Mouse (Mus musculus) layer of hippocampus, postnatal 25 days (tissue): ENCODE measurements at regions not wholly inside any gene's neighbourhood (a gene's known extent, or its start where the extent isn't known, plus 50 kb on each side); places are given as distances from the start of the nearest gene placed in this dataset.

Source experiments
- DNase-seq, 2 experiments: peaks; one replicate each; pipeline ENCODE4 v3.0.0; 2022; ENCODE audit warnings: mixed read lengths in 2 of 2, low spot score in 1 of 2; ENCODE audit errors: extremely low spot score in 1 of 2

DNA sequence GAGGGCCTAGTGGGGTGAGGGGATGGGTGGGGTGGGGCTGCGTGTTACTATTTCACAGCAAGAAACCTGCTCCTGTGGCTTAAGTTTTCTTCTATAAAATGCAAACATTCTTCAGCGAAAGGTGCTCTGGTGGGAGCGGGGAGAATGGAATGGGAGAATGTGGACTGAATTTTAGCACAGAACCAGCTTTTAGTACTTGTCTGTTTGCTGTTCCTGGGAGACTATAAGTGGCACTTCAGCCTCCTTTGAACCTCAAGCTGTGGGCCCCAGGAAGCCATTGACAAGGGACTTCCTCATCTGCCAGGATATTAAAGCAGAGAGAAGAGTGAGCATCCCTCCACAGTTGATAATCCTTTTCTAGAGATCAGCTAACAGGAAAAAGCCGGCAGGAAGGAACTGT, 580.2 kb downstream of the Zfp706 start:
- no peak for DNase-seq

DNA sequence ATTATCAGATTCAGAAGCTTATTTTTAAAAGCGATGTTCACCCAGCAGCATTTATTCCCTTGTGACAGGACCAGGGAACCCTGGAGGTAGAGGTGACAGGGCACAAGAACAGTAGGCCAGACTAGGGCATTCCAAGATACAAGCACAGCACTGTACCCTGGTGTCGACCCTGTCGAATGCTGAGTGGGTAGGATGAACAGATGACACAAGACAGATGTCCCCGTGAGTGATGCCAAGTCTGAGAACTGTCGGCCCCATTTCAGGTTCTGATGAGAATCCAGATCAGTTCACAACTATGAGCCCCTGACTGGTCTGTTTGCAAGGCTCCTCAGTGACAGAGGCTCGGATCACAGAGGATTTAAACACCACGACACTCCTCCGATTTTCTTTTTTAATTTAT, 581.7 kb downstream of the Zfp706 start:
- DNase-seq = peak in 1 of 2 experiments; percentile 41

DNA sequence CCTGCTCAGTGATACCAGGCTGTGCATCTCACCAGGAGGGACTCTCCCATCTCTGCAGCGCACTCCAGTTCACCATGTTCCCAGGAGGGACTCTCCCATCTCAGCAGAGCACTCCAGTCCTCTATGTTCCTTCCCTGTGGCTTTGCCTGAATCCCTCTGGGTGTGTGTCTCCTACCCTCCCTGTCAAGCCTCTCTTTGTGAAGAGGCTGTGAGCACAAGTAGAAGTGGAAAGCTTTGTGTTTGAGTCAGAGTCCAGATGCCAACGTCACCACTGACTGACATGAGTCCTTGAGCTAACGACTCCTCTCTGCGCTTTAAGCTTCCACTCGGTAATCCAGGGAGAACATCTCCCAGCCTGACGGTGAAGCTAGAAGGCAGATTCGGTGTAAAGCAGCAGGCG, 583.5 kb downstream of the Zfp706 start:
- no peak for DNase-seq

DNA sequence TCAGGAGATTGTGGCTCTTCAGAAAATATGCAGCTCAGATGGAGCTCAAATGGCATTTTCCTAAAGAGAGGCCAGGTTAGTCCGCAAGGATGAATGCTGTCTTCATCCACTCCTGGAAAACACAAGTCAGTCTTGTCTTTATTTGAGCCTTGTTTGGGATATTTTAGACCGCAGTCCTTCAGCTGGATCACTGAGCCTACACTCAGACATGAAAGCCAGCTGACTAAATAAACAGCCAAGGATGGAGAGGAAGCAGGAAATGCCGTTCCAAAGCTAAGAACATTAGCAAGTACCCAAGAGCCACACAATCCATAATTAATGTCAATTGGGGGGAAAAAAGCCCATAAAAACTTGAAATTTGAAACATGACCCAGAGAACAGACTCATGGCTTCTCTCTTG, 584.8 kb downstream of the Zfp706 start:
- DNase-seq = no peak

DNA sequence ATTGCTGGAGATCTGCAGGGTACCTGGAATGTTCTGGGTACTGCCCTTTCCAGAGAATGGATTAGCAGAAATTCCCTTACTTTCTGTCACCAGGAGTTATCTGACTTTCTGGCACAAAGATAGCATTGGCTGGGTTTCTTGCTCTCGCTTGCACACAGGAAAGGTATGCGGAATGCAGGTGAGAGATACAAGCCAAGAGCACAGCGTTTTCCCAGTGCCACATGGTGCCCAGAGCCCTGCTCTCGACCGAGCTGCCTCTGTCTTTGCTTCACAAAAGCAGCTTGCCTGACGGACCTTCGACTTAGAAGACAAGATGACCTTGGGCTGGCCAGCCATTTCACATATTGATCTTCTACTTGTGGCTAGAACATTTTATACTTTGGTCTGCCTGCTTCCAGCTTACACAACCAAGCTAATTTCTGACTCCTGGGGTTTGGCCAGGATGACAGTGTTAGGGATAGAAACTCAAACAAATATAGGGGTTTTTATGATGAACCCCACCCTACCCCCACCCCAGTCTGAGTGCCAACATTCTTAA, 587.6 kb downstream of the Zfp706 start:
- DNase-seq = no peak

DNA sequence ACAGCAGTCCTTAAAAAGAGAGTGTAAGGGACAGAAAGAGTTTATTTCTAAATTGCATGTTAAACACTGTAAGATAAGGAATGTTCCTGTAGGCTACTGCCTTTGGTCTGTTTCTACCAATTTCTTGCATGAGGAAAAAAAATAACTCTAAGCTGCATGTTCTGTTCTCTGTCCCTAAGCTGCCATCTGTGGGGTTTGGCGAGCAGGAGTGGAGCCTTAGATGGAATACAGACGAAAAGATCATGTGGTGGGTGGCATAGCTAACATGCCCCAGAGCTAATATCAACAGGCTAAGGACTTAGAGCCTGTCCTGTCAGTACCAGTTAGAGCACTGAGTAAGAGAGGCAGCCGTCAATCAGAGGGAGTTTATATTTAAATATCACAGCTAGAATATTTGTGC, 590.1 kb downstream of the Zfp706 start:
- DNase-seq = peak in 1 of 2 experiments; percentile 25

DNA sequence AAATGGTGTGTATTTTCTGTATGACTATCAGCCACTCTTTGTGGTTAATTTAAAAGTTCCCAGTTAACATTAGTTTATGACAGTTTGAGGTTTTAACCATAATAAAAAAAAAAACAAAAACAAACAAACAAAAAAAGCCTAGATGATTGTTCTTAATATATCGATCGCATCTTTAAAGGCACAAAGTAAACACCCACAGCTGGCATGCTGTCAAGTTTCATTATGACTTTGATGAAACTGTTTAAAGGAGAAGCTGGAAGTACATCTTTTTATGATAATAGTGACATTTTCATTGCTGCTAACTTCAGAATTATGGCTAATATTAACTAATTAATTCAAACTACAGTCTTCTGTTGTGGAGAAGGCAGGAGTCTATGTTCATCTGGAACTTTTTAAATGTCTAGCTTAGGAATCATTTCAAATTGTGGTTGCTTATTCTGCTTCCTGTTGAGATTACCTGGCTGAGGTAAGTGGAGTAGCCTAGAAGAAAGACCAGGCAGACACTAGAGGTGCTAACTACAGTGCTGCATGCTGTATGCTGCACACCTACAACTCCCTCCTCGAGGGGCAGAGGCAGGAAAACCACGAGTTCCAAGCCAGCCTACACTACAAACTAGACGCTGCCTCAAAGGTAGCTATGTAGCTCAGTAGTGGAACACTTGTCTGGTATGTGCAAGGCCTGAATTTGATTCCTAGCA, 591.9 kb downstream of the Zfp706 start:
- DNase-seq = no peak

DNA sequence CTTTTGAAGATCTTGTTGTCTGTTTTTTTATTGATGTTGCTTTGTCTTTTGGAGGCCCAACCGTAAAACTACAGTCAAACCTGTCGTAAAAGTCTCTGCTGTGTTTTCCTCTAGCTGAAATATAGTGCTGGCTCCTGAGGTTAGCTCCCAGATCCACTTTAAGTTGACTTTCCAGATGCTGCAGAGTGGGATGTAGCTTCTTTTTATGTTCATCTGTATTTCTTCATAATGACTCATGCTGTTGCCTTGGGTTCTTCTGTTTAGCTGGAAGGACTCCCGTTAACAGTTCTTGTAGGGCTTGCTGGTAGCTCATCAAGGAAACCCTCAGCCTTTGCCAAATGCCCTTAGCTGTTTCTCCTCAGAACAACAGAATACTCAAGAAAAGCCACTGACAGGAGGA, 595.6 kb downstream of the Zfp706 start:
- DNase-seq = no peak

DNA sequence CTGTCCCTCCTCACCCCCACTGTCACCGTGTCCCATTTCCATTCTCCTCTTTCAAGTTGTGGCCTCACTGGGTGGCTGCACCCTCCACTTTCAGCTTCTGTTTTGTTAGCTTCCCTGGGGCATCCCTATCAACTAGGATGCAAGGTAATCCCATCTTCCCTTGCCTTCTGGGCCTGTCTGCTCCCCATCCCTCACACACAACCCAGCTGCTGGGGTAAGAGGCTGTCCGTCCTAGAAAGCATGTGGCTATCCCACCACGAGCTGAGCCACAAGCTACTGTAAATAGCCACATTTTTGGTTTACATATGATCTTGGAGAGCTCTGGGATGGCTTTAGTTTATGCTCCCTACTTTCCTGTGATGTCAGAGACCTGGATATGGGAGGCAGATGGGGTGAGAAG, 602.1 kb downstream of the Zfp706 start:
- no peak for DNase-seq

DNA sequence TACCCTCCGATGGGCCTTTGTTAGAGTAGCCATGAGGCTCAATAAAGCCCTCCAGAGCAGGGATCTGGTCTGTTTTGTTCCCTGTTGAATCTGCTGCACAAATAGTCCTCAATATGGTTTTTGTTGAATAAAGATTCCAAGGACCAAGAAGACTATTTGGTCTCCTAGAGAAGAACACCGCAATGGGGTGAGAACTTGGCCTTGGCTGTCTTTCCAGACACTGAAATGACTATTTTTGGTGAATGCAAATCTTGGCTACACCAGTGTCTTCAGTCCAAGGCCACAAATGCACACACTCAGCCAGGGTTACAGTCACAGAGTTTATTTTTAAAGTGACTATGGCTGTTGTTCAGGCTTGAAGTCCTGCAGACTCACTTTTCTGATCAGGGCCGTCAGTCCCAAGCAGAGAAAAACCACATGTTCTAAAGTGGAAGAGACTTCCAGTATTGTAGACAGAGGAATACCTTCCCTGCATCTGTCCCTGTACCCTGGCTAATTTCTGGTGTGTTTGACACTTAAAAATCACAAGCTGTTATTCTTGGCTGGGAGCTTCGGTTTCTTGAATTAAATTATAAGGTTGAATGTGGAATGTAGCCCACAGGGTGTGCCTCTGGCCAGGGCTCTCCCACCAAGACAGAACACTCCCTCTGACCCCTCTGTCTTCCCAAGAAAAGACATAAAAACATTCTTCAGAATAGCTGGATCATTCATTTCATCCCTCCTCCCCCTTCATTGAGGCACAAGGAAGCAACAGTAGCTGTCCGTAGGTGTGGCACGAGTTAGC, 604.0 kb downstream of the Zfp706 start:
- no peak for DNase-seq

DNA sequence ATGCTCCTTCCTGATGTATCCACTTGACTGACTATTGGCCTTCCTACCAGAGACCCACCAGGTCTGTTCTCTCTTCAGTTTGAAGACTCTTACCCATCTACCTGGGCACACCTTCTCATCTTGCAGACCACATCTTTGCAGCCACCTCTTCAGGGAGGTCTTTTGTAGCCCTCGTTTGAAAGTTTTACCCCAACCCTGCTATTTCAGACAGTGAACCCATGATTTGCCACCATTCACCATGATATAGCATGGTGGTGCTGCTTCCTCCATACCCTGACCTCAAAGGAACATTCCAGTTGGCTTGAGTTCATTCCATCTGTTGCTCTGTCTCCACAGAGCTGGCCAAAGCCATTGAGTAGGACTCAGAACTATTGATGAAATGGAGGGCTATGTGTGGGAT, 605.5 kb downstream of the Zfp706 start:
- no peak for DNase-seq

DNA sequence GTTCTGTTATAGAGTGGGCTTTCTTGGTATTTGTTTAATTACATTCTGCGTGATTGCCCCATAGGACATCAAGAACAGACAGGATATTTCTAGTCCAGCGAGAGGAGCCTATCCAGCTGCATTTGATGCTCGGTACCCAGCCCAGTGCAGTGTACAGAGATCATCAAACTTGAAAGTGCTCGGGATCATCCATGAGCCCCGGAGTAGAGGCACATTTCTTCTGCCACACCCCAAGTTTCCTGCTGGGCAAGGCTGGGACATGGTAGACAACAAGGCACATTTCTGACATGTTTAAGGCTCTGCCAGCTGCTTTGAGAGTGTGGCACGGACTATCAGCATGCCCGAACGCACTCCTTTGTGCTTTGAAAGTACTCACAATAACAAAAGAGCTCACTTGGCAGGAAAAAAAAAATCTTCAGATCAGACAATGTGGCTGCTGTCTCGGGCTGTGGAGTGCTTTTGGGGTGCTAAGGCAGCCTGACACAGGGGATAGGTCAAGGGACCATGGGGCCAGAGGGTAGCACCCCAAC, 607.2 kb downstream of the Zfp706 start:
- no peak for DNase-seq

DNA sequence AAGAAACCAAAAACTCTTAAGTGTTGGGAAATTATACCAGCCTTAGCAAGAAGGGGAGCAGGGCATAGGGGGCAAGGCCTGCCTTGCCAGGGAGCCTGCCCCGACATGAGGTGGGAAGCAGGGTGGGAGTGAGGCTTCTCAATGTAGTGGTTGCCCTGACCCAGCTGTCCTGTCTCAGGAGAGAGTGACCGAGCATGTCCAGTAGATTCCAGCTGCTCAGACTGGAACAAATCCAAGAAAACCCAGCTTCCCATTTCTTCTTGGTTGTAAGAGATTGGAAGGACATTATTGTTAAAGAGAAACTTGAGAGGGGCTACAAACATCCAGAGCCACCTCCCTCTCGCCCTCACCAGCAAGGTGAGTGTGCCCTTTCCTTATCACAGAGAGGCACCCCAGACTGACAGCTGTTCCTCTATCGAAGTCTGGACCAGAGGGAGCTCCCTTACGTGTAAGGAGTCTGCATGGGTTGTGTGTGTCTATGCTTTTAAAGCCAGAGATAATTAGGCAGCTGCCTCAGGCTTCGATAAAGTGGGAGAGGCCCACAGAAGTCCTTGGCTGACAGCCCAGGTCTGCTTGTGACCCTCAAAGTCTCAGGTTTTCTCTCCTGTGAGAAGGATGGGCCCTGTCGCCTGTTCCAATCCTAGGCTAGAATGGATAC, 608.1 kb downstream of the Zfp706 start:
- no peak for DNase-seq

DNA sequence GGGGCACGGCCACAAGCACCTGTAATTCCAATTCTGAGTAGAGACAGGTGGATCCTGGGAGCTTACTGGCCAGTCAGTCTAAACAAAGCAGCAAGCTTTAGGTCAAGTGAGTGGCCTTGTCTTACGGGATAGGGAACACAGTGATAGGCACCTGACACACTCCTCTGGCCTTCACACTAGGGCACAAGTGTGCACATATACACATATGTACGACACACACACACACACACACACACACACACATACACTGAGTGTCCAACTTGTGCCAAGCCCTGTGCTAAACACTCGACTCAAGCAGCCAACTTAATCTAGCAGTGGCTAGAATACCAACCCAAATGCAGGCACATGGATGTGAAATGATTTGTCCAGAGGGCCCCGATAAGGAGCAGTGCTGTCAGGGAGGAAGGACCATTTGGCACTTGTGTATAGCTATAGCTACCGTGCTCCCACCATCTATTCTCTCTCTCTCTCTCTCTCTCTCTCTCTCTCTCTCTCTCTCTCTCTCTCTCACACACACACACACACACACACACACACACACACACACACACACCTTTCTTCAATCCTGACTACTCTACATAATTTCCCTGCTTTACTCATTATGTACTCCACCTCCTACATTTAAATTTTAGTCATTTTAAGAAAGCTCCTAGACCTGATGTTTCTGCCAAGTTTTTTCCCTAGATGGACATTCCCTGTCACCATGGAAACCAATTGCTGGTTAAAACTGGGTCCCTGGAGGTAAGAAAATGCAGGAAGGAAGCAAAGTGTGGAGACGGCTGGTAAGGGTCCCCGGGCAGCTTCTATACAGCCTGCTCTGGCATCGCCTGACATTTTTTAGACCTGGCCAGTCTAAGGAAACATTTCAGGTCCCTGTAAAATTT, 609.2 kb downstream of the Zfp706 start:
- DNase-seq = no peak

DNA sequence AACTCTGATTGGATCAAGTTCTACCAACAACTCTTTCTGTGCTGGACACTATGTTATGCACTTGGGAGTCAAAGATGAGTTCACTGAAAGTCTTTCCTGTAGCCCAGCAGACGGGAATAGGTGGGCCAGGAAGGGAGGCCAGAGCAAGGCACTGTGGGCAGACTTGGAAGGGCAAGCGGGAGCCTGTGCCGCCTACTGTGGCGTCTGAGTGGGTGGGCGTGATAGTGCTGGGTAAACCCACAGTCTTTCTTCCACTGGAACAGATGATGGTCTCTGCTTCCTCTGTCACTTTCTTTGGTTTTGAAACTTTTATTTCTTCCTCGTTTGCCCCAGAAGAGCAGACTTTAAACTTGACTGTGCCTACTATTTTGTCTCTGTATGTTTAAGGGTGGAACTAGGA, 610.8 kb downstream of the Zfp706 start:
- DNase-seq = no peak

DNA sequence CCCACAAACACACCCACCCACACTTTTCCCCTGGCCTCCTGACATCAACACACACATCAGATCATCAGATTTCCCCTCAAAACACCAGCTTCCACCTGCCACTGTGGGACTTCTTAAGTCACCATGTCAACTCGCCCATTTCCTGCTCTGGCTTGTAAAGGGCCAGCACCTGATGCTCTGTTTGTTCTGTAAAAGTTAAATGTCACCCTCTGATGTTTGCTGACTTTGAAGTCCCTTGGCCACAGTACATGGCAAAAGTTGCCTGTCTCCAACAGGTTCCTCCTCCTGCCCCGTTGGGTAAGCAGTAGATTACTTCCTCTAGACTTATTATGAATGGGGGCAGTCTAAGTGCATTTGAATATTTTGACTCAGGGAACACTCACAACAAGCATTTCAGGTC, 611.3 kb downstream of the Zfp706 start:
- DNase-seq = no peak

DNA sequence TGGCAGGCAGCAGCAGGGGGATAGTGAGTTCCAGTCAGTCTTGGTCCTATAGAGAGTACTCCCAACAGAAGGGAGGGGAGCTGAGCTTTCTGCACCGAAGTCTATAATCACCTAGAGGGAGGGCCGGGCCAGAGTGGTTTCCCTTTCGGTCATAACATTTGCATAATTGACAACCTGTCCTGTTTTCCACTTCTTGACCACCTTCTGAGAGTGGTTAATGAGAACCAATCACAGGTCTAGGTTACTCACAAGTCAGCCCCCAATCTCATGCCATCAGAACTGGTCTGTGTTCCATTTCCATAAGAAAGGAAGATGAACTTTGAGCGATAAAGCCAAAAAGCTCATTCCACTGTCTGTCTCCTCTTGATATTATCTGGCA, 611.9 kb downstream of the Zfp706 start:
- no peak for DNase-seq

DNA sequence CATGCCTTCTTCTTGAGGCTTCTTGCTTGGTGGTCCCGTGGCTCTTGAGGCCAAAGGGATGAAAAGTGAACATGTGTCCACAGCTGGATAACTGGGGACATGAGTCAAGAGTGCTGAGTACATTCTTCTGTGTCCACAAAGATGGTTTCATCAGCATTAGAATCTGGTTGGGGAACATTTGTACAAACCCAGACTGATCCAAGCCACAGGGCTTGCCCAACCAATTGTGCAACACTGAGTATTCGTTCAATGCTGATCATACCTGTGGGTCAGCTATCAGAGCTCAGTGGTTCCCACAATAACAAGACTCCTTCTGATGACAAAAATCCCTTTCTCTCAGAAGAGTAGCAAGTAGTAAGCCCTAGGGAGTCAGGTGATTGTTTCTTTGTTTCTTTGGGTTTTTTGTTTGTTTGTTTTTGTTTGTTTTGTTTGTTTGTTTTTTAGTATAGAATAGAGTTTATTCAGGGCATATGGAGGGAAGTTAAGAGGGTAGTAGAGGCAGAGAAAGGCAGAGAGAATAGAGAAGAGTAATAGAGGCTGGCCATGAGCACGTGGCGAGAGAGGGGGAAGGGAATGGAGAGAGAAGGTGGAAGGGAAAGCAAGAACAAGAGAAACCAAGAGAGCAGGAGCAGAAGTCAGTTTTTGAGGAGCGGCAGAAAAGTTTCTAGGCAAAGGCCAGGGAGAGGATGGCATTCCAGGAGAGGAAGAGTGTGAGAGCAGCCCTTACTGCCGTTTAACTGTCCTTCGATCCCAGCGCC, 612.5 kb downstream of the Zfp706 start:
- DNase-seq = no peak

DNA sequence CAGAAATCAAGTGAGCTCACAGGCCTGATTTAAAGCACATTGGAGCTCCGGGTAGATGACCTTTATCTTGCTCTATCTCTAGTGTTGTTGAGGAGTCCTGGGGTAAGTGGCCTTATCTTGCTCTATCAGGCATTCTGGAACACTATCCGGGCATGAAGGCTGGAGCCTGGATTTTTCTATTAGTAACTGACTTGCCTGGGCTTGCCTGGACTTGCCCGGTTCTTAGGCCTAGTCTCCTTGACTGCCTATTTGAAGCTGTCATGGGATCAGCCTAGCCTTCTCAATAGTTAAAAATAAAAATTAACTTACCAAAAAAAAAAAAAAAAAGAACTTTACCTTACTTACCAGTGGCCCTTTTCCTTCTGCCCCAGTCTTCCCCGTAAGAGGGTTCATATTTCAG, 617.8 kb downstream of the Zfp706 start:
- DNase-seq = no peak
